Mouse (Mus musculus) megakaryocyte-erythroid progenitor cell, adult 5-6 weeks (primary cell): ENCODE results near the gene Krtap11-1. TPM values are rescaled to one million over a fixed set of nuclear protein-coding genes. Genes with fewer than 3 reads are reported as not detected.

Experiments used
- total RNA-seq, 2 experiments: library from RNA; stranded (forward) in 1 of 2; stranded (reverse) in 1 of 2; fragments of 200-1000, 215-1000 nt in 1 of 2; fragments of >200 nt in 1 of 2; fragmentation: Nextera tagmentation in 1 of 2; gene quantifications; 2 replicates each; pipeline ENCODE4 v1.2.3; 2014 to 2017

Gene Krtap11-1
- total RNA-seq, 2 experiments from 2014 or later = not detected

Other genes starting within 250 kb of the Krtap11-1 start
- not detected in 2 replicates for gene Krtap21-1, start 167.3 kb downstream of the Krtap11-1 start, total RNA-seq (2014; fragmentation: Nextera tagmentation)
- not detected in 2 replicates for gene Krtap21-1, start 167.3 kb downstream of the Krtap11-1 start, total RNA-seq (2017)
- gene Krtap6-2, start 151.1 kb downstream of the Krtap11-1 start, total RNA-seq (2014; fragmentation: Nextera tagmentation) = not detected in 2 replicates
- gene Krtap6-2, start 151.1 kb downstream of the Krtap11-1 start, total RNA-seq (2017) = not detected in 2 replicates
- gene Krtap8-1, start 83.2 kb downstream of the Krtap11-1 start, total RNA-seq (2014; fragmentation: Nextera tagmentation) = not detected in 2 replicates
- gene Krtap8-1, start 83.2 kb downstream of the Krtap11-1 start, total RNA-seq (2017) = not detected in 2 replicates
- not detected in 2 replicates for gene Krtap7-1, start 62.9 kb downstream of the Krtap11-1 start, total RNA-seq (2014; fragmentation: Nextera tagmentation)
- not detected in 2 replicates for gene Krtap7-1, start 62.9 kb downstream of the Krtap11-1 start, total RNA-seq (2017)